Mouse (Mus musculus): ENCODE results near the gene Ednrb.

DNA sequence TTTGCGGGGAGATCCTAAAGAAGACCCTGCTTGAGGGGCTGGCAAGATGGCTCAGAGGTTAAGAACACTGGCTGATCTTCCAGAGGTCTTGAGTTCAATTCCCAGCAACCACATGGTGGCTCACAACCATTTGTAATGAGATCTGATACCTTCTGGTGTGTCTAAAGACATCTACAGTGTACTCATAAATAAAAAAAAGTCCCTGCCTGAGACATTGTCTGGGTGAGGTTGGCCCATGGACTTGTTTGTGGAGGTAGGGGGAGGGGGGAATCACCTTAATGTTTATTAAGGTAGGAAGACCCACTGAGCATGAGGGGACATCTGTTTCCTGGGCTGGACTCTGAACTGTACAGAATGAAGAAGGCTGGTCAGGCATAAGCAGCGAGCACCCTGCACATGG lies 1.5 kb upstream of the Ednrb start:
- TF ChIP-seq CTCF (IDR thresholded peaks at IDR 0.05; ENCODE audit: extremely low read depth, insufficient read depth, low read length) = no peak
- TF ChIP-seq POLR2A (IDR thresholded peaks at IDR 0.05; ENCODE audit: extremely low read depth, insufficient read depth, low read length) = no peak
